Mouse (Mus musculus): ENCODE results near the gene Lypd6. TPM values are rescaled to one million over a fixed set of nuclear protein-coding genes. Genes with fewer than 3 reads are reported as not detected.

The Lypd6 gene
- not detected for polyA plus RNA-seq (2017; shearing (Covaris generic))

DNA sequence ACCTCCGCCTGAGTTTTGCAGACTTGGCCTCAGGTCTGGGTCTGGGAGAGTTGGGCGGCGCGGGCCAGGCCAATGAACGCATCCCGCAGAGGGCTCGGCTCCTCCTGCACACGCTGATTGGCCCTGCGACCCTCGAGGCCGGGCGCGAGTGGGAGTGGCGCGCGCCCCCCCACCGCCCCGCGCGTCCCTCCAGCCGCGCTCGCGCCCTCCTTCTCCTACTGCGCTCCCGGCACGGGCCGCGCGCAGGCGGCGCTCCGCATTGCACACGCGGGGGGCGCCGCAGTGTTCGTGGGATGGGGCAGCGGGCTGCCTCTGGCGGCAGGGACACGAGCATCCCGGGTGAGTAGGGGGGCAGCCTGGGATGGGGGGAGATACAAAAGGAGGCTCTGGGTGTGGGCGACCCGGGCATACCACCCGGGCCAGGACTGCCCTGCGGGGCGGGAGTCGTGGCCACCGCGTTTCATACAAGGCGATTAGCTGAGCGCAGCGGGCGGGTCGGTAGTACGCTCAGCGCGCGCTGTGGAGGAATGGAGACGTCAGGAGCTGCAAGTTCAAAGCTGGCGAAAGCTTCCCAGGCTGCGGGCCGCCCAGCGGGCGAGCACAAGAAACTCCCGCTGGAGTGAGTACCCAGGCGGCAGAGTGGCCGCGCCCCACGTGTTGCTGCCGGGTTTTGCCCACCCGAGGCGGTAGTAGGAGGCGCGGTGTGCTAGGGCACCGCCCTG is at the start of gene Lypd6:
TSS of gene Lypd6 (plus strand) at position 184 of the 722 bp plus-strand sequence.
- ATAC-seq: no peak

DNA sequence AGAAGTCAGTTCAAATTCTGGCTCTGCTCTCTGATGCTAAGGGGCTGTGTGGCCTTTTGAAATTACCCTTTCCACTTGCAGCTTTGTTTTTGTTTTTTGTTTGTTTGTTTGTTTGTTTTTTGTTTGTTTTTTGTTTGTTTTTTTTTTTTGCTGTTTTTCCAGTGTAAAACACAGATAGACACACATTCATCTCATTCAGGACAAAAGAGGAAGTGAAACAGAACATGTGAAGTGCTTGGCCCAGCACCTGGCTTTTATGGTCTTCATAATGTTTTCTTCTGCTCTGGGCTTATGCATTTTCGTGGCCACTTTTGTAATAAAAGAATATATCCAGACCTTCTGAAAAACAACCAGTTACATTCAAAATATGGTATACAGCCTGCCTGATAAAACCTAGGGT is 46.8 kb upstream of the Lypd6 start:
- ATAC-seq: no peak

DNA sequence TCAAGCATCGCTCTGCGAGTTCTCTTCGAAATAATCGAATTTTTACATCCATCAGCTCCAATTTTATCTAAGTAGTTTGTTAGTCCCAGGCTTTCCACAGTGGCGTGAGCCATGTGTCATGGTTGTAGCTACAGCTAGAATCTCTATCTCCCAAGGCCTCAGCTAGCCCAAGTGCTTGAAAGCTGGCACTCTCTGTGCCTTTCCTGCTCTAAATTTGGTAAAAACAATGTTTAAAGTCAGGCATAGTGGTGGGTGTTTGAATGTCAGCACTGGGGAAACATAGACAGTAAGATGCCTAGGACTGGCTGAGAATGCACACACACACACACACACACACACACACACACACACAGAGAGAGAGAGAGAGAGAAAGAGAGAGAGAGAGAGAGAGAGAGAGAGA is 40.7 kb upstream of the Lypd6 start:
- no peak for ATAC-seq

DNA sequence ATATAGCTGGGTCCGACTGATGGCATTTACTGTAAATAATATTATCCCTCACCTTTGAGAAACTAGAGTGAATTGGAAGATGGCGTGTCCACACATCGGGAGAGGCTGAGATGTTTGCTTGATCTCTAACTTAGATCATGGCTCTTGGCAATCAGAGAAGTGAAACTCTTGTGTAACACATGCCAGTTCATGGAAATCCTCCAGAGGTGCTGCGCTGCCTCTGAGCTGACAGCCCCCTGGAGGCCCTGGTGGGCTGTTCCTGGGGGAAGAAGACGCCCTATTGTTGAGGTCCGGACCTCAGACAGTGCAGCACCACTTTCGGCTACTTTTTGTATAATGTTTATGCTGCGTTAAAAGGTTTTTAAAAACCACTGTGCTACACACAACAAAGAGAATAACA is 37.3 kb upstream of the Lypd6 start:
- no peak for ATAC-seq

DNA sequence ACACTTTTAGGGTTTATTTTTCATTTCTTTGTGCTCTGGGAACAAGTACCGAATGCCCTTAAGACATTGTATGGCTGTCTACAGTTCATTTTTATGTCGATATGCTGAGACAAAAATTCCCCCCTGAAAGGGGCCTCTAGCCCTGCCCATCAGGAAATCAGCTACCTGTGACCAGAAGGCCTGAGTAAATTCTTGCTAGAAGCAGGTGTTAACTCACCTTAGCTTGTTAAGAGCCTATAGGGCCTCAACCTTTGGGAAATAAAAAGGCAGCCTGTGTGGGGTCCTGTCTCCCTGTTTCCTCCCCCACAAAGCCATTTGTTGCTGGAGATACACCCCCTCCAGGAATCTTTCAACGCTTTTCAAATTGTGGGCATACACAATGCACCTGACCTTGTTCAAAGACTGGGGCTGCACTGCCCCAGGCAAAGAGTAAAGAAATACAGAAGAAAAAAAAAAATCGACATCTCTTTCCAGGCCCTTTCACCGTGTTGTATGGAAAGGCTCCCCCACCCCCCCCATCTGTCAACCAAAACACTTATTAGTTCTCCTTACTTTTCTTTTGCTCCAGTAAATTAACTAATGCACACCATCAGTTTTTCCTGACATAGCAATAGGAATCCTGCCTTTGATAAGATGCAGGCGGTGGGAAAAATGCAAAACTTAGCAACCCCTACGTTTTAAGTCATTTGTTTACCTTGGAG is 21.9 kb upstream of the Lypd6 start:
- ATAC-seq: no peak

DNA sequence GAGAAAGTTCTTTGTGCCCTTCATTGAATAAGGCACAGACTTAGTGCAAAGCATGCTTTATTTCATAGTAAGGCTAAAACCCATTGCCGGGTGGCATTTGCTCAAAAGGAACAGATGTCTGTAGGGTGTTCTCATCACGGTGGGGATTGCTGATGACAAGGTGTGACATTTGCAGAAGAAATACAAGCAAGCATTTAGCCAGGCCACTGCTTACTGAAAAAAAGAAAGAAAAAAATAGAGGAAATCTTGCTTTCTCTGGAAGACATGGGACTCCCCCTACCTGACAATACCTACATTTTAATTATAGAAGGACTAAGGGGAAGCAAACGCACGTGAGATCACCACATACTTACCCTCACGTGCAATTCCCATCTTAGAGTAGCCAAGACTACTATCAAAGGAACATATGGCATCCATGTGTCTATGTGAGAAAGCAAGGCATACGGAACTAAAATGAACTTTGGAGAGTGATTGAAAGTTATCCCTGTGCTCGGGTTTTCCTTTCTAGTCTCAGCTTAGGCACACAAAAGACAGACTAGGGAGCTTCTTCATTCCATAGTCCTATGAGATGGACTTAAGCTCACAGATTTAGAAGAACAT is 21.3 kb upstream of the Lypd6 start:
- no peak for ATAC-seq

DNA sequence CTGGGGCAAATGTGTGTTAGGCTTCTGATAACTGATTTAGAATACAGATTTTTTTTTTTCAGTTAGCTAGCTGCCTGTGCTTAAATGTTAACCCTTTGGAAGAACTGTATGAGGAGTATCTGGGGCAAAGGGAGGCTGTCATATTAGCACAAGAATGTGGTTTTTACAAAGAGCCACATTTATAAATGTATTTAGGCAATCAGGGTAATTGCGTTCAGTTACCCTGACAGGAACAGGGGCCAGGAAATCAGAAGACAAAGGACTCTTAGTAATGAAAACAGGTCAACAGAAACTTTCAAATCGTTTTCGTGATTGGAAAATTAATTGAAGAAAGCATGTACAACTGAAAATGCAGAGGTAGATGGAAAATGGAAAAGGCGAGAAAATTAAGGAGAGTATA is 20.4 kb upstream of the Lypd6 start:
- no peak for ATAC-seq

DNA sequence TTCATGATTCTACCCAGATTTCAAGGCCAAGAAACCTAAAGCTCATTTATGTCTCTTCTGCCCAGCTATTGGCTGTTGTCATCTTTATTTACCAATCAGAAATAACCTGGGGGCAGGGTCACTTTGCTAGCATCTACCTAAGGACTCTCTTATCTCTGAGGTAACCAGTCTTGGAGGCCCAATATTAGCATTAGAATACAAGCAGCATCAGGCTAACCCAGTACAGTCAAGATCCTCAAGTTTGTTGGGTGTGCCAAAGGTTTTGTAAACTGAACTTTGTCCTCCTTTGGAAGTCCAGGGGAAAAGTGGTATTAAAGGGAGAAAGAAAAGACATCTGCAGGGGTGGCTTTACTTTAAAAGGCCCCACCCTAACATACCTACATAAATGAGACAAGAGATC is 17.8 kb upstream of the Lypd6 start:
- no peak for ATAC-seq

DNA sequence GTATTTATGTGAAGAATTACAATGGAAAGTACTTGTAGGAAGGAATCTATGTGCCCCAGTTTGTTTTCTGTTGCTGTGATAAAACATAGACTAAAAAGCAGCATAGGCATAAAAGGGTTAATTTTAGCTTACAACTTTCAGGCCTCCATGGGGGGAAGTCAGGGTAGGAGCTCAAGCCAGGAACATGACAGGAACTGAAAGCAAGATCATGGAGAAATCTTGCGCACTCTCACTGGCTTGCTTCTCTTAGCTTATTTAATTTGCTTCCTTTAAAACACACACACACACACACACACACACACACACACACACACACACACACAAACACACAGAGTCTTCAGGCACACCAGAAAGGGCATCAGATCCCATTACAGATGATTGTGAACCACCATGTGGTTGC is 12.3 kb upstream of the Lypd6 start:
- ATAC-seq: no peak

DNA sequence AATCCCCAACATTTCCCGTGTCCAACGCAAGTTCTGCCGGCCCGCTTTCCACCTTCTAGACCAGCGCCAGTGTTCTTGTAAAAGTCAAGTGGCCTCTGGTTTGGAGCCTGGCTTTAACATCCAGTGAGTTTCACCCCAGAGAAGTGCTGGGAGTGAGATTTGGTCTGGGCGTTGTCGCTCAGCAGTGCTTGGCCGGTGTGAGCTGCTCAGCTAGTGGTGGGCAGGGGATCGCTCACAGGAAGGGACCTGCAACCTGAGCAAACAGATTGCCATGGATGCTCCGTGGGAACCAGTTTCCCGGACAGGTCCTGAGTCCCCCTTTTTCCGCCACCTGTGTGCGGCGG is 355 bp upstream of the Lypd6 start:
- ATAC-seq: no peak

DNA sequence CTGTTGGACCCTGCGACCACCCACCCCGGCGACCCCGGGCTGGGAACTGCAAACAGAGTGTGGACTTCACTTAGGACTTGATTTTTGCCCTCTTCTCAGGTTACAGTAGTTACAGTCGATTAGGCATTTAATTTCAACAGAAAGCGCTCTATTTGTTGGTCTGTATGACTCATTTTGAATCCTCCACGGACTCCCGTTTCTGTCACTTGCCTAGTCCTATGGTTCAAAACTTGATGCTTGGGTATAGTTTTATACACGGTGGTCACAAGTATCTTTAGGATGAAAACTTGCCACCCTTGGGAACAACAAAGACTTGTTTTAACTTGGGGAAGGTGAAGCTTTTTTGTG is 713 bp downstream of the Lypd6 start:
- no peak for ATAC-seq

DNA sequence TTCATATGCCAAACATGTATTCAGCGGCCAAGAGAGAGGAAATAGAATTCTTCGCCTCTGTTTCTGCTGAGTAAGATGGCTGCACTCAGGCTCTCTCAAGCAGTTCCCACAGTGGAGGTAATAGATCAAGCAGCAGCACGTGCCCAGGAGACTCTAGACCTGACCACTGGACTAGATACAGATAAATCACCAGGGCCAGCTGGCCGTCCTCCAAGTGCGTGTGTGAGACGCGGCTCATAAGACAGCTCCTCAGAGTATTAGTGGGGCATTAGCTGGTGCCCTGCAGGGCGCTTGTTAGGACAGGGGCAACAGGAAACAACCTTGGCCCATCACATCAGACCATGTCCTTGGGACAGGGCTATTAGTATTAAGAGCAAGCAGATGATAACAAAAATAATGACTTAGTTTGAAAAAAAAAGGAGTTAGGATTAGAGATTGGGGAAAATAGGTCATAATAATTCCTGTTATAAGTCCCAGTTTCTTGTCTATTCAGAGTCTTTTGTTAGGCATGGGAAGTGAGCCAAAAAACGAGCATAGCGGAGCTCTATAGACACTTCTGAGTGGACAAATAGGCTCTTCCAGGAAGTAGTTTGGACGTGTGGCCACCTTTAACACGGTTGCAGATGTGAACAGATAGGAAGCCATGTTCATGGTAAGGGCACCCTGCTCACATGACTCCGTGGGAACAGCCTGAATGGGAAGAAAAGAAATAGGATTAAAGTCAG is 3.5 kb downstream of the Lypd6 start:
- ATAC-seq: no peak

DNA sequence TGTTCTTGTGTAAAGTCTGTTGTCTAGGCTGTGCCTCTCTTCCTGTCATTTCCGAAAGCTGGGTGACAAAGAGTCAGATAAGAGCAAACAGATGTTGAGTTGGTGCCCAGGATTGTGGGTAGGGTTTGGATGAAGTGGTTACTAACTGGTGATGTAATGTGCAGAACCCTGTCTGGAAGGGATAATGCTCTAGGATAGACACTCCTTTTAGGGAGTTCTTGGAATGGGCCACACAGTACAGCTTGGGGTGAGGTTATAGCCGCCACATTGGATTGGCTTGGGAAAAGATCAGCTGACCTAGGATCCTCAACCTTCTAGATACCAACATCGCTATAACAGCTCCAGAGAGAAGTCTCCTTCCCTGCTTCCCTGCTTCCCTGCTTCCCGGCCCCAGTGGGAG is 5.9 kb downstream of the Lypd6 start:
- no peak for ATAC-seq

DNA sequence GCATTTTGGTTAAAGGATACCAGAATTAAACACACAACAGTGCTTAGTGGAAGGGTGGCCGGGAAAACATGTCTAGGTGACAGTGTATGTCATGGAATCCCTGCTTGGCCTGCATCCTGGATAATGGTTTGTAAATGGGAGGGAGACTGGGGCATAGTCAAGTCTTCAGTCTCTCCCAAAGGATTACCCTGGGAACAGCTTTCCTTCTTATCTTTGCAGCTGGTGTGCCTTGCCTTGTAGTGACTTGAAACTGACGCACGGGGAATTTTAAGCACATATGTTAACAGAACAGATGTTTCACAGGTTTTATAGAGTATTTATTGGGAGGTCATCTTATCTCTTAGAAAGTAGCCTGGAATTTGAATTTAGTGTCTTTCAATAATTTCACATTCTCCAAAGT is 18.5 kb downstream of the Lypd6 start:
- ATAC-seq: no peak

DNA sequence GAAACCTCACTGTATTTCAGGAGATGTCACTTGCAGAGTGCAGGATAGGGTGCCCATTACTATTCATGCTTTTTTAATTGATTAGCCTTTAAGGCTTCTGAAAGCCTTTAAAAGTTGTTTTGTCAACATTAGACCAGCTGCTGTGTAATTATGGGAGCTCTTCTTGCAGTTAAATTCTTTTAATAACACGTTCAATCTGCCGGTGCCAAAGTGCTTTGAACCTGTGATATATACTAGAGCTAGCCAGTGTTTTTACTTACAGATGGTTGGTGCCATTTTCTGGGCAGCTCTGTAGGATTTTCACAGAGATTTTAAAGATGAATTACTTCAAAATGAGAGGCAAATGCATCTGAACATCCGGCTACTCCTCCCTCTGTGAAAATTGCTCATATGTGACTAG is 21.5 kb downstream of the Lypd6 start:
- no peak for ATAC-seq

DNA sequence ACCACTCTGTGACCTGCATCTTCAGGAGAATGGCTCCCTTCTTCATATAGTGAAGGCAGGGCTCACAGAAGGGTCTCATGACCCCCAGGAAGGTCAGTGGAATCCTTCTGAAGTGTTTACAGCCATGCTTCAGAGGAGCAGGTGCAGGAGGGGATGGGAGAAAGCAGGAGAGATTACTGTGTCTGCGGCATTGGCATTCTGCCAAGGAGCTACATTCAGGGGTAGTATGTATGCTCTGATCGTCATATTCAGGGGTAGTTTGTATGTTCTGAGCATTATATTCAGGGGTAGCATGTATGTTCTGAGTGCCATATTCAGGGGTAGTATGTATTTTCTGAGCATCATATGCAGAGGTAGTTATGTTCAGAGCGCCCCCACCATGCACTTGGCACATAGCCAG is 30.1 kb downstream of the Lypd6 start:
- ATAC-seq: no peak

DNA sequence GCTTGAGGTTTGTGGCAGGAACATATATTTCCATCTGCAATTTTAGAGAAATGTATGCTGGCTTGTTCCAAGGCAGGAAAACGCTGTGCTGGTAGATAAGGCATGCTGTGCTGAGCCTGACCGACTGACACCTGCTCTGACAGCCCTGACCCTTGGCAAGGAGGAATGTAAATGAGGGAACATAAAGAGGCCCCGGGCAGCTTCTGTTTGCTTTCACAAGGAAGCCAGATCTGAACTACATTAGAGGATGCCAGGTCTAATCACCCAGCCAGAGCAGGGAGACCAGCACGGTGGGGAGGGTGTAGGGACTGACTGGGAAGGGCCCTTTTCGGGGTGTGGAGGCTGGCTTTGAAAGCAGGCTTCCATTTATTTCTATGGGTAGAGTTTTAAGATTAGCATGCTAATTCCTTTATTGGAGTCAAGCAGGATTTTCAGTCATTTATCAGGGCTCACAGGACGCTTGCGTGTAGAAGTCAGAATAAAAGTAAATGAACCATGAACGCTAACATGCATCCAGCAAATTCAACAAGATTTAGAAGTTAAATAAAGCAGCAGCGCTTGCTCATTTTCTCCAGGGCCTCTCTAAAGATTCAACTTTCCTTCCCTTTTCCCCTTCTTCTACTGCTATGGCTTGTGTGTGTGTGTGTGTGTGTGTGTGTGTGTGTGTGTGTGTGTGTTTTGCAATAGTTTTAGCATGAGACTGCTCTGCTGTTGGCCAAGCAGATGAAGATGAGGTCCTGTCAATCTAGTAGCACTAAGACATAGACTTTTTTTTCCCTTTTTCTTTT is 34.3 kb downstream of the Lypd6 start:
- ATAC-seq: no peak

DNA sequence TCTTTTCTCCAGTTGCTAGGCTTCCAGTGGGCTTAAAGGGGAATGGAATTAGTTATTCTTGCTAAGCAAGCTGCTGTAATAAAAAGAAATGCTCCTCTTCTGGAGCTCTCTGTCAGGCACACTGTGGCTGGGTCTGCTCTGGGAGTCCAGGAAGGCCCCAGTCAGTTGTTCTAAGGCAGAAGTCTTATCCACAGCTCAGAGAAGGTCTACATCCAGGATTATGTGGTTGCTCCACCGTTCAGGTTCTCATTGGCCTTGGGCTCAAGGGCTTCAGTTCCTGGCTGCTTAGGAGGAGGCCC is 34.9 kb downstream of the Lypd6 start:
- ATAC-seq: no peak

DNA sequence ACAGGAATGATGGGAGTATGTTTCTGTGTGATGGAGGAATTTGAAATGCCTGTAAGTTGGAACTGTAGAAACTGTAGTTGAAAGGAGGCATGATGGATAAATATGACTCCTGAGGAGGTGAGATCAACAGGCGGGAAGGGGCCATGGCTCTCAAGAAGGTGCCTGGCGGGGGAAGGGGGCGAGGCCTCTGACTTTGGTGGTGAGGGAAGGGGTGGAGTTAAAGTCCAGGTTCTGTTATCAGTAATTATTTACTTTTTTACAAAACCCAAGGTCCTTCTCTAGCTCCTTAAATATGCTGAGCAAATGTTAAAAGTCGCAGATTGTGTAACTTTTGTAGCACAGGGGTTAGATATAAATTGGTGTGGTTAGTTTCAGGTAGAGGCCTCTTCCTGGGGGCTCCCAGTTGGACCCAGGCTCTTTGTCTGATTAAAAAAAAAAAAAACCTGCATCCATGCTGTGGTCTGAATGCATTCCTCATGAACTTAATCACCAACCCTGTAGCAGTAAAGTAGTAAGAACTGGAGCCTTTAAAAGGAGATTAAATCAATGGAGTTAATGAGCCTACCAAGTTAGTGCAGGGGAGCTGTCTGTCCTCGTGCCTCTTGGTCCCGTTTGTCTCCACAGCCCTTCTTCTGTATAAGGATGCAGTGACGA is 37.7 kb downstream of the Lypd6 start:
- no peak for ATAC-seq

DNA sequence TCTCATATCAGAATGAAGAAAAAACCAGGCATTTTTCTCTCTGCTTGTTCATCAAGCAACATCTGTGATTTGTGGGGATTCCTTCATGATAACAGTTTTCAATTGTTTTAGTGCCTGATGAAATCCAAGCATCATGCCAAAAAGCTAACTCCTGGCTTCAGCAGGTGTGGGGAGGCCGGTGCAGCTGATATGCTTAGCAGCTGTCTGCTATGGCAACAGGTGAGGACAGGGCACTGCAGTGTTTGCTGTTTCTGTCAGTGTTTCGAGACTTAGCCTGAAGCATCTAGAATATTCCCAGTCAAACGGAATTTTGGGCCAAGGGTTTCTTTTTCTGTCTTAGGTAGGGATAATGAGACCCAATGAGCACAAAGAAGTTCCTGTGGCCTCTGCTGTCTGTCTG is 39.4 kb downstream of the Lypd6 start:
- ATAC-seq: no peak

DNA sequence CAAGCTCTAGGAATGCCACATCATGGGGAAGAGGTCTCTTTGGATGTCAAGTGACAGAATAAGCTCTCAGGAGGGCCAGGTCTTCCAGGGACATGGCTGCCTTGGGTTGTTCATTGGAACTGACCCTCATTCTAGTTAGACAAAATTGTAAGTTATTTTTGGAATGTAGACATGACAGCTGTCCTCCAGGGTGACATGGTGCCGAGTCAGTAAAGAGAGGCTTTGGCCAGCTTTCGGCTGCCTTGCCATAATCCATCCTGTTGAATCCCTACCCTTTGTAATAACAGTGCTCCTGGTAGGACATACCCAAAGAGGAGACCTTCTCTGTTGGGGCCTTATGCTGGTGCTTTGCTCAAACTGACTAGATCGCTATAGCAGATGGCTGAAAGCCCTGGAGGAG is 39.8 kb downstream of the Lypd6 start:
- ATAC-seq: no peak

DNA sequence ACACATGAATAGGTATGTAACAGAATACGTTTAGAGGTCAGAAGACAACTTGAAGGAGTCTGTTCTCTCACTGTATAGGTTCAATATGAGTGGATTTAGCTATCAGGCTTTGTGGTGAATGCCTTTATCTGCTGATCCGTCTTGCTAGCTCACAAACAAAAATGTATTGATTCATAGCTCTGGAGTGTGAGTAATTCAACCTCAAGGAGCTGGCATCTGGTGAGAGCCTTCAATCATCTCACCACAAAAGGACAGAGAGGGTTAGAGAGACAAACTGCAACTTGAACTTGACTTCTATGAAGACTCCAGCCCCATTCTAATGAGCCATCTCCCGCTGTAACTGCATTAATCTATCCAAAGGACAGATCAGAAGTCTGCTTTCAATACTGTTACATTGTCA is 40.6 kb downstream of the Lypd6 start:
- ATAC-seq: no peak

DNA sequence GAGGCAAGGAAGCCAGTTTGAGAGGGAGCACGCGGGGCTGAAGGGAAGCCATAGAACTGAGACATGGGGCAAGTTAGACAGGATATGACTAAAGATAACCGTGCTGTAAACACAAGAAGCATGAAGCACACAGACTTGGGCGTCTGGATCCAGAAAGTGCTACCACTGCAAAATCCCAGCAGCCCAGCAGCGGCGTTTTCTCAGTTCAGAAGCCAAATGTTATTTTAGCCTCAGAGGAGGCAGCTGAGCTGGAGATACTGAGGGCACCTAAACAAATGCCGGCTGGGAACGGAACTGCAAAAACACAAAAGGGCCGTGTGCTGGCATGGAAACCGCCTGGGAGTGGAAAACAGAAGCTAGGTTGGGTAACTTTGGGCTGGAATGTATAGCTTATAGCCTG is 43.9 kb downstream of the Lypd6 start:
- no peak for ATAC-seq
